Mouse (Mus musculus) gastrocnemius, postnatal 4 days (tissue): ENCODE measurements around the gene Abcc12. TPM values are rescaled to one million over a fixed set of nuclear protein-coding genes. Genes with fewer than 3 reads are reported as not detected.

ENCODE experiments used
- DNase-seq, 2 experiments: peaks; one replicate each; pipeline ENCODE4 v3.0.0; 2021 to 2022; ENCODE audit warnings: low spot score in 2 of 2, mixed read lengths in 2 of 2
- total RNA-seq, 2 experiments: library from RNA; stranded (reverse); gene quantifications; 2 replicates each; pipeline ENCODE4 v1.2.3; 2021

The Abcc12 gene
- total RNA-seq, 2 experiments from 2014 or later, result 0.44 to 0.86 TPM

DNA sequence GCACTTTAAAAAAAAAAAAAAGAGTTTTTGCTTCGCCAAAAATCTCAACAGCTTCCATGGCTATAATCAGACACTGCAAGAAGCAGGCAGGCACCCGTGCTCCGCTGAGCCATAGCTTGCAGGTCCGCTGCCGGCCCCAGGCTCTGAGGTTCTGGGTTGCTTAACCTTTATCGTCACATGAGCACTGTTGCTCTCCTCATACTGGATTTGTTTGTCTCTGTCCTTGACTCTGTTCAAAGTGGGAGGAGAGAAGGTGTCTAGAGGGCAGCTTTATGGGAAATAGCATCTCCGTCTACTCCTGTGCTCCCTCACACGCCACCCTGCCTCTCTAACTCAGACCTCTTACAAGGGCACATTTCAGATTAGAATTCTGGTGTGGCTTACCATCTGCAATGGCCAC lies 1.8 kb downstream of the Abcc12 start:
- no peak for DNase-seq

DNA sequence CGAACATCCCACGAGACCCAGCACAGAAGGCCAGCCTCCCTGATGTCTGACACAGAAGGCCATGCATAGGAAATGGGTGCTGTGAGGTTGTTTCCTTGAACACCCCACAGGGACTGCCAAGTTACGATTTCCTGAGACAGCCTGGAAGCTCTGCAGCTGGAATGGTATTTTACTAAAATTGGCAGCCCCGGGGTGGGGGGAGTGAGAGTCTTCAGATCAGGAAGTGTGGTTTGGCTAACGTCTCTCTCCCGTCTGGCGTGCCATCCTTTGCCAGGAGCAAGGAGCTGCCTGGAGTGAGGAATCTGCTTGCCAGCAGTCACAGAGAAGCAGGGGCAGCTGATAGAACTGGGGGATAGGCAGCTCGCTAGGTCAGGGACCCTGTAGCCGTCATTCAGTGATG lies 2.4 kb downstream of the Abcc12 start:
- peak in 1 of 2 experiments; percentile 21 for DNase-seq

DNA sequence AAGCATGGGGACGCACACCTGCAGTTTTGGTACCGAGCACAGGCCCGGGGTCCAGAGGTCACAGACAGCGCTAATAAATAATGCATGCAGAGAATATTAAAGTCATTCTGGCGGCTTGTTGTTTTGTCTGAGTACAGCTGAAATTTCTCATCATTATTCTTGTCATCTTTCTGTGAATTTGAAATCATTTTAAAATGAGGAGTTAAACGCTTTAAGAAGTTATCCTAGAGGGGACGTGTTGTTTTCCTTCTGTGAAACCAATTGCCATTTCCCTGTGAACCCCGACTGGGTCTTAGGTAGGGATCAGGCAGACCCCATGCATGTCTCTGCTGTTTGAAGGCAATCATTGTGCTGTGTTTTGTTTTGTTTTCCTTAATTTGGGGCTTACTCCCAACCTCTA lies 2.9 kb downstream of the Abcc12 start:
- no peak for DNase-seq

DNA sequence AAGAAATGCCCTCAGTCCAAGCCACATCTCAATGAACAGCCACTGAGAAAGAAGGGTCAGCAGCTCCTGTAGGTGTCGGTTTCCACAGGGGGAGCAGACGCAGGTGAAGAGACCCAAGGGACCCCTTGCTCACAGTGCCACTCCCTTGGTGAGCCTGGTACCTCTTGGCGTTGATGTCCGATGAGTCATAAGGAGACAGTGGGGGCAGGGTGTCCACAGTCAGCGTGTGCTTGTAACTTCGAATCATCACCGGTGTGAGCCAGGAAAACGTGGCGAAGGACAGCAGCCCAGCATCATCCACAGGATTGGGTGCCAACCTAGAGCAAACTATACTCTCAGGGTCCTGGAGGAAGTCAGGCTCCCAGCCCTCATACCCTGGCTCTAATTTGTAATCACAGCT lies 16.8 kb downstream of the Abcc12 start:
- no peak for DNase-seq

DNA sequence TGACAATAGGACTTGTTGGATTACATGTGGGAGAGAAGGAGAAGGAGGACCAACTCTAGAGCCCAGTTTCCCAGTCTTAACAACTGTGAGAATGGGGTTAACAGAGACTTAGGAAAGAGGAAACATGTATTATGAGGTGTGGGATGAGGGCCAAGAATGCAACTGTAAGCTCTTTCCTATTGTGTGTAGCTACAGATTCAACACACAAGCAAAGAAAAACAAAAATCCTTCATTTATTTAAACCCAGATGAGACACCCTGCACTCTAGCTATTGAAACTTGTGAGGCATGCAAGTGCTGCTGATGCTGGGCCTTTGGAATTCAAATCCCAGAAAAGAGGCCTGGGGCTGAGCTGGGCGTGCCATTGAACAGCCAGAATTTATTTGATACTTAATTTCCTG lies 18.7 kb downstream of the Abcc12 start:
- no peak for DNase-seq

DNA sequence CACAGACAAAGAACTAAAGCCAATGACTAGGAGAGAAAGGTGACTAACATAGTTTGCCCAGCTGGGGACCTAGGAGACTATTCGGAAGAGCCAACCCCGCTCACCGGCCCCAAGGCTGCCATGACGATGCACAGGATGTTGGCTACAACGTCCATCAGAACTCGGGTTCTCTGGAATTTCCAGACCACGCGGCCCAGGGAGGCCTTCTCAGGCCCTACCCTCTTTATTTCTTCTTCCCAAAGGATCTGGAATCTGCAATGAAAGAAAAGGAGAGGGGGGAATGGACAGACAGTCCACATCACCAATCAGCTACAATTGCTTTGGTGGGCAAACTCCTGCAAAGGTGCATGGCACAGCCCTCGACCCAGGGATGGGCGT lies 19.8 kb downstream of the Abcc12 start:
- no peak for DNase-seq

DNA sequence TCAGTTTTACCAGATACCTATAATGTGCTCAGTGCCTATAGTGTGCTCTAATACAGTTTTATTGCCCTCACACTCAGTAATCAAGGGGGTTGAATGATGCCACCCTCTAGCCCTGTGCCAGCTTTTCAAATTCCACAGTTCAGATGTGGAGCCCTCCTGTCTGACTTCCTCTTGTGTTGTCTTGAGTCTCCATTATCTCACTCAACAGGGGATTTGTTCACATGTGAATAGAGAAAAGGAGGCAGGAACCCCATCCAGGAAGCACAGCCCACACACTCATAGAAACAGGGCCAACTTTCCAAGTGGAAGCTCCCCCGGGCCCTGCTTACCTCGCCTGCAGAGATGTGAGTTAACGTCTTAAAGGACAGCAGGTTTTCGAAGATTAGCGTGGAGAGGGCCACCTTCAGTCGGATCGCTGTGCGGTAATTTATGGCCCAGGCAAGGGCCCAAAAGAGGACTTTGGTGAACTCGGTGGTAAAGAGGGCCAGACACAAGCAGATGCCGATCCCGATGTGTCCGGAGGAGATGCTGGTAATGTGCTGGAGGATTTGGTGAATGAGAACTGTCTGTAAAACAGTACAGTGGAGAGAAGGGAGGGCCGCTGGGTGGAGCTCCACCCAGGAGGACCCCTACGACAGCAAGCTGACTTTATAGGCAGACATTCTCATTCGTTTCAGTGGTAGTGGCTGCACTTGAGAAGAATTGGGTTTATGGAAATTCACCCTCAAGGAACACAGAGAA lies 20.4 kb downstream of the Abcc12 start:
- DNase-seq, result no peak

DNA sequence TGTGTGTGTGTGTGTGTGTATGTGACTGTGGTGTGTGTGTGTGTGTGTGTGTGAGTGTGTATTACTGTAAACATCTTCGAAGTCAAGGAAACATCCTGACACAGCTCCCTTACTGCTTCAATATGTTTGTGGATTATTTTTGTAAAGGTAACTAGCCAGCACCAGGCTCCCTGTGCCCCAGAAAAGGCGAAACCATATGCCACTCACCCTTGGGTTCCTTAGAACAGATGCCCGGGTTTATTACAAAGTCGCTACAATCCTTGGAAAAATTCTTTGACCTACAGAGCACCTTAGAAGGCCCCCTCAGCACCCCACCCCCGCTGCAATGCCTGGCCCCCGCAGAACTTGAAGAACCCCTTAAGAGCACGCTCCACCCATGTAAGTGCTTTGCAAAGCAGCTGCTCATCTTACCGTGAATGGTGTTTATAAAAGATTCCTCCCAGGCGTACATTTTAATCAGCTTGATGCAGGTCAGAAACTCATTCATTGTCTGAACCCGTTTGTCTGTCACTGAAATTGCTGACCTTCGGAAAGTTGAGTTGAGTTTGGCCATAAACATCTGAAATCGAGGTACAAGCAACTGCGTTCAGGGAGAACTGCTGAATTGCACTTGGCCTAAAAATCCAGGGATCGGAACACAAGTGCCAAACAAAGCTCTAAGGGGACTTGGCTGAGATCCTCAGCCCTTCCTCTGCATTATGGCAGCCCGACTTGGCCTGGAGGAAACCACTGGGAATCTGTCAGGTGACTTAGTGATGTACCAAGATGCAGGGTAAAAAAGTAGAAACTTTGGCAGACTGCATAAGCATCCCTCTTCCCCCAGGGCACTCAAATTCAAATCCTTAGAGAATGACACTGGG lies 23.1 kb downstream of the Abcc12 start:
- DNase-seq, result no peak

DNA sequence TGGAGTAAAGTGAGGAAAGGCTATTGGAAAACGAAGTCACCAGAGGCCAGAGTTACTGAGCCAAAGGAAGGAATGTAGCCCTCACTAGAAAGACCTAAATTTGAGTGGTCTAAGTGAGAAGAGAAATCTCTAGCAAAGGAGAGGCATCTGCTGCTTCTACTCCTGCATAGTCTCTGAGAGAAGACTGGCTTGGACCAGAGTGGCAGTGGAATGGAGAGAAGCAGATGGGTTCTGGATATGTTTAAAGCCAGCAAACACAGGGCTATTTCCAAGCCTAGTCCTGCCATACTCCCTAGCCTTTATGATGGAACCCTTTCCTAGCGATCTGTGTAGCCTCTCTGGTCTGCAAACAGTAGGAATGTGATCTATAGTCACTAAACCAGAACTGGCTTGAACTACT lies 24.9 kb downstream of the Abcc12 start:
- DNase-seq, result no peak

DNA sequence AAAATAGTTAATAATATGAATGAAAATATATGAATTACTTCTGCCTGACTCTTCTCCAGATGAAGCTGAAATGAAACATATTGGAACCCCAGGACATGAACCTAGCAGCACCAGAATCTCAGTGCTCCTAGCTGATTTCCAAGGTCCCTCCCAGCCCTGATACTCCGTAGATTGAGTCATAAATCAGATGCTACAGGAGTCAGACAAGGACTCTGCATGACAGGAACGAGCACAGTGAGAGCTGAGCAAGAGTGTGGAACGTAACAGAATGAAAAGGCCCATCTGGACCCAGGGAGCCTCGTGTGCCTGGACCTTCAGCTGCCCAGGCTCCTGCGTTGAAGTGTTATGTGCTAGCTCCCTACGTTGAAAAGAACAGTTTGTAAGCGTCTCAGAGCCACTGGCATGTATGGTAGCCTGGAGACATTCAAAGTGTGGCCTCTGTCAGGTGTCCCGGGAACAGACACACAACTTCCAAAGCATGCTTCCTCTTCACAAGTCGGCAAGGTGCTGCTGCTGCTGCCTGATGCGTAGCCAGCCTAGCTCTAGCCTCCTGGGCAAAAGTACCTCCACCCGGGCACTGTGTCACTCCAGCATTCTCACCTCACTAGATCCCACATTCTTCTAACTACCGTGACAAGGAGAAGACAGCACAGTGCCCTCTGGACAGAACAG lies 26.1 kb downstream of the Abcc12 start:
- DNase-seq, result no peak

DNA sequence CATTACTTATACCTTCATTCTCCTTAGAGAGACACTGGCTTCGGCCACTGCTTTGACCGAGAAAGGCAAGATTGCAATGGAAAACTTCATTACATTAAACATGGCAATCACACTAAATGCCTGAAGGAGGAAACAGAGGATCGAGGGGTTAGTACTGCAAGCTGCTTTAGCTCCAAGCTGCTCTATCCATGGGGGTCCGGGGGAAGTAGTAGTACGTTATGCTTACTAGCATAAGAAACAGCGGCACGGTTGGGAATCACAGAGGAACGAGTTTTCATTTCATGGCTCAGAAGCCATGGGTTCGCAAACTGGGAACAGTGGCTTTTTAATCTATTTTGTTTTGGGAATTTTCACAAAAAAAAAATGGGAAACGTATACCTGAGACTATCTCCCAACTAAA lies 30.0 kb downstream of the Abcc12 start:
- DNase-seq, result no peak

DNA sequence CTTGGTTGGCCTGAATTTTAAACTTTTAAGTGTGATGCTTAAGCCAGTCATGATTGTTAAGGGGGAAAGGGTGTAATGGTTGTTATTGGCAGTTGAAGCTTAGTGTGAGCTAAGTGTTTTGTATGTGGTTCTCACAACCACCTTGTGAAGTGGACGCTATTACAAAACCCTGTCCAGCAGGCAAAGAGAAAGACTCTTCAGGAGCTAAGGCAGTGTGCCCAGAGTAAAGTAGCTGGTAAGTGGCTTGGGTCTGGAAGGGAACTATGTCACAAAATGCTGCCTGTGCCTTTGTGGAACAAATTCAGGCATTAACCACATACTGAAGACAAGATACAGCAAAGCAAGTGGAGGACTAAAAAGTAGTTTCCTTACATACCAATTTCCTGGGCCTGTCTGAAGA lies 34.5 kb downstream of the Abcc12 start:
- no peak for DNase-seq

DNA sequence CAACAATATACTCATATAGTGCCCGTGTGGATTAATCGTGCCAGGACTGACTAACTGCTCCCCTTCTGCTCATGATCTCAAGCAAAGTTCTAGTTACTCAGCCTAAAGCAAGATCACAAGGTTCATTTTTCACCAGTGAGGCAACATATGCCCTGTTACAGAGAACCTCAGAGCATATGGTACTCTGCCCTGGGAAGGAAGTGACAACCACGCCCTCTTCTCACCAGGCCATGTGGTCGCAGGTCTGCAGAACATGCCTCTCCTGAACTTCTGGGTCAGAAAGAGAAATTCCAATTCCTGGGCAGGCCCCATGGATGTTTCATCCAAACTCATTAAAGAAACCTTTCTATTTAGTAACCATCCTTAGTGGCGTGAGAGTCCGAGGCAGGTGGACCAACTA lies 39.6 kb downstream of the Abcc12 start:
- no peak for DNase-seq

DNA sequence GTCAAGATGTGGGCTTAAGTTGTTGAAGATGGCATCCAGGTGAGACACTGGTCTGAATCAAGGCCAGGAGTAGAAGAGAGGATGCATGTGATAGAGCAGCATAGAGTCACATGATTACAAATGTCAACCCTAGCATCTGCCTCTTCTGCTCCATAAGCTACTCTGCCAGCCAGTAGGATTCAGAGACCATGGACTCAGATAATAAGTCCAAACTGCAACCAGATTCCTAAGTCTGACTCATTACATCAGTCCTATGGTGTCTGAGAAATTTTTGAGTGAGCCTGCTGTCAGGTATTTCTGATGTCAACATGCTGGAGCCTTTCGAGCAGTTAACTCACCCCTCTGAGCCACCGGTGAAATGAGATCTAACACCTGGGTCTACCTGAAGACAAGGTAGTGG lies 40.1 kb downstream of the Abcc12 start:
- DNase-seq, result no peak

DNA sequence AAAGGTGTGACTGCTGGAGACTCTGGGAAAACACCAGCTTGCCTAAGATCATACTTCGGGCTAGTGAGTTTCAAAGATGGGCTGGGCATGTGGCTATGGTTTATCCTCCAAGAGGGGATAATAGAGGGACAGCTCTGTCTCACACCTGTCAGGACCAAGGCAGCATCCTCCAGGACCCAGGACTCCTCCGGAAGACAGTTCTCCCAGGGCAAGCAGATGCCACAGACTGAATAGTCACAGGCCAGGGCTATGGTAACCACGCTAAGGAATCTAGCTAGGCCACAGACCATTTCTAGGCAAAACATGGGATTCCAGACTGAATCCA lies 43.9 kb downstream of the Abcc12 start:
- no peak for DNase-seq

DNA sequence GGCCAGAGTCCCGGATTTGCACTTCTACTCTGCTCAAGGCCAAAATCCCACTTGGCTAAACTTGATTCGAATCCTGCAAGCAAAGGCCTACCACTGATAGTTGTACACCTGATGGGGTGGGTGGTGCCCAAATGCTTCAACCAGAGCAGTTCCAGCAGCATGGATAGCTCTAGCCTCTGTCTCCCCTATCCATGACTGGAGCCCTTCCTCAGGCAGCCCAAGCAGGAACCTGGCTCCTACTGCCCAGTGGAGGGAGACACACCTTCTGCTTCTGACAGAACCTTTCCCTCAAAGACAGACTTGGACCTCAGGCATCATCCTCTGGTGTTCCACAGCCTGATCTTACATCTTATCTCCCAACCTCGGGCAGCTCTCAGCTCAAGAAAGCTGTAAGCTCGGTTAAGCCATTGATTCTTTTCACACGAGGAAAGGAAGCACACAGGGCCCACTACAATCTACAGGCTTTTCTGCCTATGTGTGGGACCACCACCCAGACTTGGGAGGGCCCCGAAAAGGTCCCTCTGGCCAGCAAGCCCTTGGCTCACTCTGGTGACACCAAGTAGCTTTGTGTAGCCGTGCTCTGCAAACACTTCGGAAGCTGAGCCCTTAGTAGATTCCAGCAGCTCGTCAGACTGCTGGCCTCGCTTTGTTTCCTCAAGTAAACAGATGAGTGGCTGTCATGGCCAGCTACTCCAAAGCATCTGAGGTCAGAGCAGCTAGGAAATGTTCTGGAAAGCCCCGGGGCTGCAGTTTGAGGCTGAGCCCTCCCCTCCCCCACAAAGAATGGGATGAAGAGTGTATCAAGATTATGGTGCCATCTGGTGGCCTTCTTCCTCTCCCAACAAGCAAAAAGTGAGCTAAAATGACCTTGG lies 44.5 kb downstream of the Abcc12 start:
- DNase-seq, result peak; percentile 53 to 81

DNA sequence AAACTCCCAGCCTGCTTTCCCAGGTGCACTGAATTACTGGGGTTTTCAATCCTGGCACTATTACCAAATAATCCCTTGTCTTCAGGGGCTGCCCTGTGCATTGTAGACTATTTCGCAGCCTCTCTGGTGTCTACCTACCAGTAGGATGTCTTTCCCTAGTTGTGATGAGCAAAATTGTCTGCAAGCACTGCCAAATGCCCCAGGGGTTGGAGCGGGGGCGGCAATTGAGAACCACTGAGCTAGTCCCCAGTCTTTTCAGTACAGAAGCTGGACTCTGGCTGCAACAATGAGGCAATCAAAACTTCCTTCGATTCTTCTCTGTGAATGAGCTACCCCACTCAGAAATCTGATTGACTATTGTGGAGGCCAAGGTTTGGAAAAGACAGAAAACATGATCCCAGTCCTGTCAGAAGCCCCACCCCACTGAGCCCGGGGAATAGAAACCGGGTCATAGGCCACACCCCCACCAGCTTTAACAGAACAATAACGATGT lies 45.4 kb downstream of the Abcc12 start:
- DNase-seq, result peak in 1 of 2 experiments; percentile 15

DNA sequence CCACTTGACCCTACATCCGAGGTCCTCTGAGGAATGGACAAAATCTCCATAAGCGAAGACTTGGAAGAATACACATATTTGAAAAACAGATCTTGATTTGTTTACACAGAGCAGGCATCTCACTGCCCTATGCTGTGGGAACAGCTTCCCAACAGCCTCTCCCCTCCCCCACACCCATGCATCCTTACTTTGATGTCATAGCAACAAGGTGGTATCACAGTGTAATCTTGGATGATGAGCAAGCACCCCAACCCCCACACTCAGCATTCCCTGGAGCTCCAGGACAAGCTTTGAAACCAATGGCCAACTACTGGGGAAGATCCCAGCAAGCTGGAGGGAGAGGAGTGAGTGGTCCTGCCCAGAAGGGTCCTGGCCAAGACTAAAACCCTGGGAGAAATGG lies 50.8 kb downstream of the Abcc12 start:
- DNase-seq, result no peak

DNA sequence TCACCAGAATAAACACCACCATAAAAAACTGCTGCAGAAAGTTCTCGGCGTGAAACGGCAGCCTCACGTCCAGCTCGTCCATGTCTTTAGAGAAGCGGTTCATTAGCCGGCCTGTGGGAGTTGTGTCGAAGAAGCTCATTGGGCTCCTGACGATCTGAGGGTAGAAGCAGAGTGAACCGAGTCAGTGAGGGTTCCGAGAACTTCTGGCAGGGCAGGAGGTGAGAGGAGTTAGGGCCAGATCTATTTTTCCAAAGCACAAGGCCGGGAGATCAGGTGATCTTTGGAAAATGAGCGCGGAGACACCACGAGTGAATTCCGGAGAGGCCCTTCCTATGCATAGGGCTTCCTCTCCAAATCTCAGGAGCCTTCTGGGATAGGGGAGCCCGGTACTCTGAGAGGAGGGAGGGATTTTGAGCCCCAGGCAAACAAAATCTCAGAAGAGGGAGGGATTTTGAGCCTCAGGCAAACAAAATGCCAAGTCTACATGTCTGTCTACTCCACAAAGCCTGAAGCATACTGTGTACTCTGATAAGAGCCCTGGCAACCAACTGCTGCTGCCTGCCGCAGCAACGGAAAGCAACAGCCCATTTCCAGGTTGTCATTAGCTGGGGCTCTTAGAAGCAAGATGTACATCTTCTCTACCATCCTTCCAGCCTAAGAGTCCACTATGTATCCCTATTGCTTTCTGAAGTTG lies 53.0 kb downstream of the Abcc12 start:
- DNase-seq, result no peak

DNA sequence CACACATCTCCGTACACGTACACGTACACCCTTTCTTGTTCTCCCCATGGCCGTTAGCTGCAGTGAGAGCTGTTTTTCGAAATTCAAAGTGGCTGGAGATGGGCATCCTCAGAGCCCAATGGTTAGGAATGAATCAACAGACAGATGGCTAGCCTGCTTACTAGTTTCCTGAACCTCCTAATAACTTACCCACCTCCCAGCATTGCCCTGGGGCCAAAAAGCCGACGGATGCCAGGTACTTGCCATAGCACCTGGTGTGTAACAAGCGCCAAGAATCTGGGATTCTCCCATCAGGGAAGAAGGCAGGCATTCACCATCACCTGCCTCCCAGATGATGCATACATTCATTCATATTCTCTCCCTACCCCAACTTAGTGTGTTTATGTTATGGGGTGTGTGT lies 53.7 kb downstream of the Abcc12 start:
- no peak for DNase-seq

DNA sequence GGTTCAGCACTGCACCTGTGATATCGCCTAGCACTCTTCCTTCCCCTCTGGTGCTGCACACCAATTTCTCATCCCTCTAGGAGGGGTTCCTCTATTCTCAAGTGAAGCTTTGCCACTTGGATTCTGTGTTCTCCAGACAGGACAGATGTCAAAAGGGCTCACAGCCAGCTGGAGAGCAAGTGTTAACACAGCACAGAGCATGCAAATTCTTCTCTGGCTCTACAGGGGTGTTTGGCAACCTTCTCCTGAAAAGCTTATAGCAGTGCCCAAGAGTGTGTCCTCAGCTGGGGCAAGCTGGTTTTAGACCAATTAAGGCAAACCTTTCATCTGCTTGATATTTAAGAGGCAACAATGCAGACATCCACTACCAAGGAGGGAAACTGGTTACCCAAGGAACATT lies 66.3 kb downstream of the Abcc12 start:
- DNase-seq, result peak in 1 of 2 experiments; percentile 21
